Mouse (Mus musculus) CH12.LX (cell line): ENCODE data around the gene Pcgf3. TPM values are rescaled to one million over a fixed set of nuclear protein-coding genes. Genes with fewer than 3 reads are reported as not detected.

ENCODE experiments used
- DNase-seq: peaks from one replicate; pipeline ENCODE4 v3.0.0-alpha.2; 2013; ENCODE audit errors: extremely low read depth
- H3K27ac ChIP-seq: 2 replicates; pipeline ENCODE4 v1.5.1; 2012; ENCODE audit warnings: low read depth, mild to moderate bottlenecking, control low read depth, moderate library complexity; ENCODE audit not compliant: insufficient read depth
- H3K27me3 ChIP-seq: replicated peaks from 2 replicates; pipeline ENCODE3; 2012; ENCODE audit warnings: inconsistent platforms
- H3K36me3 ChIP-seq, 2 experiments: replicated peaks in 1 of 2; 2 replicates each; pipeline versions ENCODE3 to v1.6.1; 2012; ENCODE audit warnings: inconsistent platforms in 1 of 2, low read length in 1 of 2, mild to moderate bottlenecking in 1 of 2, mixed read lengths in 1 of 2, moderate library complexity in 1 of 2; ENCODE audit not compliant: control insufficient read depth in 1 of 2, insufficient read depth in 1 of 2
- H3K4me1 ChIP-seq, 2 experiments: 2 replicates each; pipeline ENCODE4 v1.6.1; 2012; ENCODE audit warnings: inconsistent platforms in 1 of 2, moderate library complexity in 1 of 2; ENCODE audit not compliant: insufficient read depth in 2 of 2, control insufficient read depth in 1 of 2
- H3K4me2 ChIP-seq: 2 replicates; pipeline ENCODE4 v1.6.1; 2012; ENCODE audit warnings: low read depth, mild to moderate bottlenecking, control low read depth; ENCODE audit not compliant: poor library complexity, insufficient read depth, severe bottlenecking
- H3K4me3 ChIP-seq, 3 experiments: fragments of 150-350 bp in 1 of 3; sonication (generic) in 1 of 3; replicated peaks in 1 of 3; 2 replicates each; pipeline versions ENCODE3 to v1.5.1; 2011 to 2012; ENCODE audit warnings: low read depth in 2 of 3, low read length in 2 of 3, mild to moderate bottlenecking in 2 of 3, moderate library complexity in 2 of 3, control low read depth in 1 of 3, improper control_type of control experiment in 1 of 3, inconsistent platforms in 1 of 3, mixed read lengths in 1 of 3; ENCODE audit not compliant: poor library complexity in 1 of 3
- H3K79me2 ChIP-seq: replicated peaks from 2 replicates; pipeline ENCODE4 v1.6.1; 2012; ENCODE audit warnings: mild to moderate bottlenecking, moderate library complexity; ENCODE audit not compliant: control insufficient read depth, poor library complexity, insufficient read depth, severe bottlenecking; ENCODE audit errors: extremely low read depth
- H3K9ac ChIP-seq: 2 replicates; pipeline ENCODE4 v1.6.1; 2012; ENCODE audit warnings: low read depth, mild to moderate bottlenecking, control low read depth, moderate library complexity; ENCODE audit not compliant: insufficient read depth
- H3K9me3 ChIP-seq: replicated peaks from 2 replicates; pipeline ENCODE3; 2012; ENCODE audit warnings: low read length, inconsistent platforms, mixed read lengths
- CHD1 ChIP-seq: IDR thresholded peaks from 2 replicates; pipeline ENCODE4 v1.6.1; 2012; ENCODE audit warnings: low read depth, low read length, improper control_type of control experiment, inconsistent platforms
- CHD2 ChIP-seq: IDR thresholded peaks from 2 replicates; pipeline ENCODE4 v1.6.1; 2011; ENCODE audit warnings: low read length, improper control_type of control experiment
- E2F4 ChIP-seq: IDR thresholded peaks from 2 replicates; pipeline ENCODE4 v1.6.1; 2011; ENCODE audit warnings: low read depth, low read length, improper control_type of control experiment; ENCODE audit not compliant: insufficient replicate concordance
- ELF1 ChIP-seq: IDR thresholded peaks from 2 replicates; pipeline ENCODE4 v1.6.1; 2014; ENCODE audit warnings: low read depth, mild to moderate bottlenecking, inconsistent platforms, low read length, improper control_type of control experiment
- ETS1 ChIP-seq: conservative IDR thresholded peaks from 2 replicates; pipeline ENCODE4 v1.6.1; 2012; ENCODE audit warnings: low read depth, mild to moderate bottlenecking, inconsistent platforms, low read length, improper control_type of control experiment, moderate library complexity
- GABPA ChIP-seq: IDR thresholded peaks from 2 replicates; pipeline ENCODE4 v1.6.1; 2012; ENCODE audit warnings: low read depth, low read length, improper control_type of control experiment, inconsistent platforms; ENCODE audit not compliant: insufficient replicate concordance
- MAZ ChIP-seq: IDR thresholded peaks from 2 replicates; pipeline ENCODE4 v1.6.1; 2012; ENCODE audit warnings: low read depth, mild to moderate bottlenecking, inconsistent platforms, low read length, improper control_type of control experiment, moderate library complexity
- MEF2A ChIP-seq: IDR thresholded peaks from 2 replicates; pipeline ENCODE4 v1.6.1; 2014; ENCODE audit warnings: low read depth, mild to moderate bottlenecking, inconsistent platforms, low read length, improper control_type of control experiment, borderline replicate concordance
- MXI1 ChIP-seq: IDR thresholded peaks from 2 replicates; pipeline ENCODE4 v1.6.1; 2011; ENCODE audit warnings: mild to moderate bottlenecking, low read depth, low read length, improper control_type of control experiment
- NELFE ChIP-seq: IDR thresholded peaks from 2 replicates; pipeline ENCODE4 v1.6.1; 2011; ENCODE audit warnings: low read depth, low read length, improper control_type of control experiment
- NRF1 ChIP-seq: IDR thresholded peaks from 2 replicates; pipeline ENCODE4 v1.6.1; 2014; ENCODE audit warnings: low read depth, mild to moderate bottlenecking, inconsistent platforms, low read length, improper control_type of control experiment, moderate library complexity
- PAX5 ChIP-seq: IDR thresholded peaks from 2 replicates; pipeline ENCODE4 v1.6.1; 2012; ENCODE audit warnings: low read length, inconsistent platforms, mixed read lengths
- POLR2AphosphoS2 ChIP-seq: IDR thresholded peaks from 2 replicates; pipeline ENCODE4 v1.6.1; 2011; ENCODE audit warnings: low read depth, low read length, improper control_type of control experiment
- RCOR1 ChIP-seq: conservative IDR thresholded peaks from 2 replicates; pipeline ENCODE4 v1.6.1; 2012; ENCODE audit warnings: low read depth, mild to moderate bottlenecking, inconsistent platforms, low read length, improper control_type of control experiment
- SIN3A ChIP-seq: IDR thresholded peaks from 2 replicates; pipeline ENCODE4 v1.6.1; 2012; ENCODE audit warnings: low read length, improper control_type of control experiment, inconsistent platforms
- TBP ChIP-seq: conservative IDR thresholded peaks from 2 replicates; pipeline ENCODE4 v1.6.1; 2011; ENCODE audit warnings: low read depth, low read length, improper control_type of control experiment
- TCF12 ChIP-seq: IDR thresholded peaks from 2 replicates; pipeline ENCODE4 v1.6.1; 2014; ENCODE audit warnings: low read depth, mild to moderate bottlenecking, inconsistent platforms, low read length, improper control_type of control experiment
- UBTF ChIP-seq: IDR thresholded peaks from 2 replicates; pipeline ENCODE4 v1.6.1; 2012; ENCODE audit warnings: low read depth, mild to moderate bottlenecking, inconsistent platforms, low read length, improper control_type of control experiment, moderate library complexity
- ZKSCAN1 ChIP-seq: IDR thresholded peaks from 2 replicates; pipeline ENCODE4 v1.6.1; 2012; ENCODE audit warnings: low read depth, inconsistent platforms, low read length, improper control_type of control experiment, borderline replicate concordance
- ZMIZ1 ChIP-seq: IDR thresholded peaks from 2 replicates; pipeline ENCODE4 v1.6.1; 2012; ENCODE audit warnings: low read depth, mild to moderate bottlenecking, inconsistent platforms, low read length, improper control_type of control experiment
- ZNF384 ChIP-seq: IDR thresholded peaks from 2 replicates; pipeline ENCODE4 v1.6.1; 2012; ENCODE audit warnings: low read depth, low read length, improper control_type of control experiment, inconsistent platforms
- dilution Hi-C: fragments of 300-500 bp; cut with MboI; formaldehyde crosslinking; loops from 2 replicates; pipeline ENCODE4 v1.14.3; 2020; ENCODE audit warnings: low sequenced_read_pairs; ENCODE audit not compliant: extremely low pct_unique_long_range_greater_than_20kb, extremely low pct_ligation_motif_present
- in situ Hi-C: fragments of 300-500 bp; cut with MboI; formaldehyde crosslinking; loops from 3 replicates; pipeline ENCODE4 v1.14.3; 2019; ENCODE audit warnings: low sequenced_read_pairs, low pct_ligation_motif_present, low pct_unique_long_range_greater_than_20kb, mixed read lengths
- polyA plus RNA-seq: library from polyadenylated mRNA; unstranded; fragments of >175 nt; gene quantifications from 2 replicates; pipeline ENCODE4 v1.2.1, GENCODE M21; 2012; ENCODE audit warnings: low read depth; ENCODE audit not compliant: insufficient read length
- total RNA-seq, 2 experiments: library from RNA; depleted of rRNA; stranded (reverse); fragments of 300-350 nt in 1 of 2; fragments of >200 nt in 1 of 2; gene quantifications; 2 replicates each; pipeline ENCODE4 v1.2.3; 2012 to 2014

Pcgf3 gene
- total and polyA plus RNA-seq, 3 experiments = 5.5 to 18.8 (median 6.0) TPM

DNA sequence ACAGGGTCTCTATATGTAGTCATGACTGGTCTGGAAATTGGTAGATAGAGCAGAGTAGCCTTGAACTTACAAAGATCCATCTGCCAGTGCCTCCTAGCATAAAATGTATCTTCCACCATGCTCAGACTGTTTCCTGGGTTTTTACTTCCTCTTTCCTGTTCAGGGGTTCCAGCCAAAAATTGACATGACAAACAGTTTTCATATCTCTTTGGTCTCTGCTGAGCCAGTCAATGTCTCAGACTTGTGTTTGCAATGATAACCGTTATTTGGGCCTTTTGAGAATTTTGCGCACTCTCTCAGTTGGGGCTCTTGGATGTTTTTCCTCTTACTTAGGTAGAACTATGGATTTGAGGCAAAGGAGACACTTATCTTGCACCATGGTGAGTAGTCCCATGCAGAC lies 73.2 kb downstream of the Pcgf3 start:
- dilution Hi-C loops (no loop called here), in situ Hi-C loops (no loop called here)
- H3K36me3 ChIP-seq = no peaks in the 10 kb centered on the region
- peaks cover 15% of the 10 kb centered on the region for H3K9me3 ChIP-seq
- H3K27me3 ChIP-seq = no peaks in the 10 kb centered on the region
- H3K27ac ChIP-seq = no peak overlapping the region
- no peak overlapping the region for H3K9ac ChIP-seq
- no peaks in the 10 kb centered on the region for H3K4me1 ChIP-seq
- H3K79me2 ChIP-seq = no peaks in the 10 kb centered on the region
- TF ChIP-seq NELFE (no peak), TBP (no peak)
- no peak overlapping the region for H3K4me3 ChIP-seq
- no peak overlapping the region for H3K4me2 ChIP-seq
- no peak for DNase-seq

DNA sequence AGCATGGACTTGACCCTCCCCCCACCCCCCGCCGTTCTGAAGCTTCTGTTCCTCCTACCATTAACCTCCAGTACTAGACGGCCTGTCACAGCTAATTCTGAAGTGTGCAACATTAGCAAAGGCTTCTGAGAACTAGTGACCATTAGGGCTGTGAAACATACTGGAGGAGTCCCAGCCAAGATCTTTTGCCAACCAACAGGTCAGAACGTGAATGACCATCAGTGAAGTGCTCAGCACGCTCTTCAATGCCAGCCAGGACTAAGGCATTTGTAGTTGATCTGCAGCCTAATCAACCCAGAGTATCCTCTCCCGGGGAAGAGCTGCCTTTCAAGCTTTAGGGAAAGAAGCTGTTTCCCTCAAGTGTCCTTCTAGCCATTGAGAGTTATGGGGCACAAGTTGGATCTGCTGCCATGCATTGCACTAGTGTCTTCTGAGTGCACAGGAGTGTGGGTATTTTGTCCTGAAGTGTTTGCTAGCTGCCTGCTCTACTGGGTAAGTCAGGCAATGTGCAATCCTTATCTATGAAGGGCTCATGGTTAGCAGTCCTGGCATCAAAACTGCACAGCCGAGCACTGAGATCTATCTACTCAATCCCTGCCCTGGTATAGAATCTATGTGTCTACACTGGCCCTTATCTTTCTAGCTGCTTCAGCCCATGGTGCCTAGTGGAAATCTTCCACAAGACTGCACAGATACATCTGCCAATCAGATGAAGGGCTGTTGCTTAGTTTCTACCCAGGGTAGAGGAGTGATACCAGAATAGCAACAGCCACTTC lies 82.7 kb downstream of the Pcgf3 start:
- no peaks in the 10 kb centered on the region for H3K79me2 ChIP-seq
- H3K27ac ChIP-seq = no peak overlapping the region
- no peaks in the 10 kb centered on the region for H3K4me1 ChIP-seq
- in situ Hi-C loops (no loop called here), dilution Hi-C loops (no loop called here)
- no peak for DNase-seq
- H3K4me3 ChIP-seq = no peak overlapping the region
- no peaks in the 10 kb centered on the region for H3K9me3 ChIP-seq
- no peak overlapping the region for H3K4me2 ChIP-seq
- no peak overlapping the region for H3K9ac ChIP-seq
- H3K27me3 ChIP-seq = peaks cover 48% of the 10 kb centered on the region
- TF ChIP-seq MAZ = no peak
- no peak for TF ChIP-seq PAX5
- no peak for TF ChIP-seq RCOR1
- TF ChIP-seq CHD1 = no peak
- TF ChIP-seq GABPA = no peak
- no peak for TF ChIP-seq UBTF
- TF ChIP-seq ELF1 = no peak
- TF ChIP-seq MXI1 = no peak
- TF ChIP-seq NRF1 = no peak
- no peak for TF ChIP-seq MEF2A
- no peak for TF ChIP-seq CHD2
- TF ChIP-seq ZMIZ1 = no peak
- TF ChIP-seq ZKSCAN1 = no peak
- TF ChIP-seq POLR2AphosphoS2 = no peak
- TF ChIP-seq ZNF384 = no peak
- TF ChIP-seq SIN3A = no peak
- no peak for TF ChIP-seq ETS1
- TF ChIP-seq TCF12 = no peak
- no peak for TF ChIP-seq E2F4
- TF ChIP-seq, all 38 proteins: peak for 0
- no peaks in the 10 kb centered on the region for H3K36me3 ChIP-seq
